Mouse (Mus musculus) lung, postnatal 0 days (tissue): ENCODE measurements around the gene Tpo. TPM values are rescaled to one million over a fixed set of nuclear protein-coding genes. Genes with fewer than 3 reads are reported as not detected.

Source experiments
- ATAC-seq: fragments of 200-750 bp; cut with Nextera tagmentation; 2 replicates; pipeline ENCODE4 v1.8.0; 2017; ENCODE audit warnings: moderate library complexity
- DNase-seq: peaks from one replicate; pipeline ENCODE4 v3.0.0-alpha.2; 2016; ENCODE audit warnings: low spot score
- H3K27ac ChIP-seq: fragments of 300-500 bp; sonication (generic); 2 replicates; pipeline ENCODE4 v1.5.1; 2014; ENCODE audit warnings: antibody characterized with exemption, mild to moderate bottlenecking, low read length, mixed read lengths
- H3K27me3 ChIP-seq: fragments of 300-500 bp; sonication (generic); replicated peaks from 2 replicates; pipeline ENCODE4 v1.6.1; 2014; ENCODE audit warnings: low read length, mixed read lengths; ENCODE audit not compliant: insufficient read depth
- H3K36me3 ChIP-seq: fragments of 300-500 bp; sonication (generic); 2 replicates; pipeline ENCODE4 v1.6.1; 2014; ENCODE audit warnings: low read length, mixed read lengths; ENCODE audit not compliant: insufficient read depth
- H3K4me1 ChIP-seq: fragments of 300-500 bp; sonication (generic); 2 replicates; pipeline ENCODE4 v1.6.1; 2014; ENCODE audit warnings: antibody characterized with exemption, low read depth, low read length, mixed read lengths; ENCODE audit not compliant: insufficient read depth
- H3K4me2 ChIP-seq: fragments of 300-500 bp; sonication (generic); replicated peaks from 2 replicates; pipeline ENCODE4 v1.6.1; 2014; ENCODE audit warnings: low read depth, mild to moderate bottlenecking, low read length, moderate library complexity, mixed read lengths
- H3K4me3 ChIP-seq: fragments of 300-500 bp; sonication (generic); 2 replicates; pipeline ENCODE4 v1.5.1; 2014; ENCODE audit warnings: low read depth, low read length
- H3K9ac ChIP-seq: fragments of 300-500 bp; sonication (generic); replicated peaks from 2 replicates; pipeline ENCODE4 v1.6.1; 2014; ENCODE audit warnings: low read depth, mild to moderate bottlenecking
- H3K9me3 ChIP-seq: fragments of 300-500 bp; sonication (generic); 2 replicates; pipeline ENCODE4 v1.6.1; 2016; ENCODE audit warnings: low read length, mixed read lengths
- CTCF ChIP-seq: IDR thresholded peaks from 2 replicates; pipeline ENCODE4 v1.5.1; 2016; ENCODE audit warnings: antibody characterized with exemption, mild to moderate bottlenecking
- EP300 ChIP-seq: IDR thresholded peaks from 2 replicates; pipeline ENCODE4 v1.6.1; 2016; ENCODE audit warnings: antibody characterized with exemption, mild to moderate bottlenecking, control low read depth
- WGBS: fragments of 180-500 bp; shearing (Covaris S2); extraction: QIAGEN DNeasy Blood & Tissue Kit; methylation state at CpG from one replicate; pipeline ENCODE4 v1.1.7; 2014; 5-methylcytosine and 5-hydroxymethylcytosine counted together
- polyA plus RNA-seq: library from polyadenylated mRNA; unstranded; fragments of >200 nt; fragmentation: Nextera tagmentation; extraction: Ambion mirVana; gene quantifications from 2 replicates; pipeline ENCODE4 v1.2.1, GENCODE M21; 2015

Tpo gene
- polyA plus RNA-seq, 1 experiment from 2014 or later, result not detected

DNA sequence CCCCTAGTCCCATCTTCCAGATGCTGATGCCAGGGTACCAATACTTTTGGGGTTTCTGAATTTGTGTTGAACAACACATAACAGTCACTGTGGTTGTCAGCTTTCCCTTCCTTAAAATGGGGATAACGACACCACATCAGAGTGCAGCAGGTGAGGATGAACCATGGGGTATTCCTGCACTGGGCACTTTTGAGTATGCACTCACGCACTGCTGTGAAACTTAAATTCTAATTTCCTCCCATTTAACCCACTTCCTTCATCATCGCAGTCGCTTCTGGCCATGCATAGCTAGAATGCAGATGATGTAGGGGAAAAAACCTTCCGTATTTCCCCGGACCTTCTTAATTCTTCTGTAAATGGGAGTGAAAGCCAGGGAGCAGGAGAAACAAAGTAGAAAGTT lies 31.6 kb upstream of the Tpo start:
- no peaks in the 10 kb centered on the region for H3K36me3 ChIP-seq
- no peak overlapping the region for H3K4me2 ChIP-seq
- DNase-seq, result no peak
- H3K27ac ChIP-seq, result no peak overlapping the region
- no peak overlapping the region for H3K4me3 ChIP-seq
- no peak for TF ChIP-seq EP300
- TF ChIP-seq CTCF, result no peak
- H3K4me1 ChIP-seq, result no peaks in the 10 kb centered on the region
- no peaks in the 10 kb centered on the region for H3K9me3 ChIP-seq
- no peak for ATAC-seq
- WGBS, result 87% methylated on average over 6 of the region's 6 CpGs
- H3K9ac ChIP-seq, result no peak overlapping the region
- no peaks in the 10 kb centered on the region for H3K27me3 ChIP-seq

DNA sequence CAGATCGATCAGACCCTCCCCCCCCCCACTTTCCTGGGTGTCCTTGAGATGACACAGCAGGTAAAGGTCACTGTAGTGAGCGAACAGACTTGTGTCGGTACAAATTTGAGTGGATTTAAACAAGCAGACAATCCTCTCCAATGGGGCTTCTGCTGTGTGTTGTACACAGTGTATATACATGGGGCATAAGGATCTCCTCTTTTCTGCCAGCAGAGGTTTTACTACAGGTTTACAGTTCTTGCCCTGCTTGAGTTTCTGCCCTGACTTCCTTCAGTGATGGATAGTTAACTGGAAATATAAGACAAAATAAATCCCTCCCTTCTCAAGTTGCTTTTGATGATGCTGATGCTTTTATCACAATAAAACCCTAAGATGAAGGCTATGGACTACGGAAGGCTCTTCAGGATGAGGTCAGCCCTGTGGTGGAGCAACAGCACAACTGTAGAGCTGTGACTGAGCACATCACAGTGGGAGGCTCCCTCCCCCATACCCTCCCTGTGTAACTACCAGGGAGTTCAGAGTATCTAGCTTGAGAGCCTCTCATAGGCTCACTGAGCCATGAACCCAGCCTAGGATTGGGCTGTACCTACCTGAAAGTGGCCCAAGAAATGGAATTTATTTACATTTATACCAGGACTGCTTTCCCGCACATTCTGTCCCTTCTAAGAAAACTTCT lies 29.4 kb upstream of the Tpo start:
- H3K36me3 ChIP-seq, result no peaks in the 10 kb centered on the region

DNA sequence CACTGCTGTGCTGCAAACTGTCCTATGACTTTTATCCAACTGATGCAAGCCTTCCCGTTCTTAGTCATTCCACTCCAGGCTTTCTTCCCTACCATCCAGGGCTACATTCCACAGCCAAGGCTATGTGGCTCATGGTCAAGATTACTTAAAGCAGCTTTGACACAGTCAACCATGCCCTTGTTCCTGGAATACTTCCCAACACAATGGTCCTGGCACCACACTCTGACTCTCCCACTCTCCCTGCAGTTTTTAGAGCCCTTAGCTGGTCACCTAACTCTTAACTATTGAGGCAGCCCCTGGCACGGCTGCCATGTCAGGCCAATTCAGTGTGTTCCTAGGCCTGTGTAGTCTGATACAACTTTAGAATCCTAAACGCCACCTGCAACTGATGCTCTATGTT lies 28.1 kb upstream of the Tpo start:
- no peak for TF ChIP-seq EP300
- TF ChIP-seq CTCF, result no peak
- Histone ChIP-seq H3K27ac (no peak overlapping the region), H3K9ac (no peak overlapping the region), H3K4me3 (no peak overlapping the region), H3K9me3 (no peaks in the 10 kb centered on the region), H3K36me3 (no peaks in the 10 kb centered on the region), H3K4me2 (no peak overlapping the region), H3K27me3 (no peaks in the 10 kb centered on the region), H3K4me1 (no peaks in the 10 kb centered on the region)
- 63% methylated on average over 3 of the region's 3 CpGs for WGBS
- DNase-seq (peak; percentile 31), ATAC-seq (peak; percentile 47)

More for the DNA sequence above, 29.4 kb upstream of the Tpo start:
- no peak overlapping the region for H3K27ac ChIP-seq
- no peaks in the 10 kb centered on the region for H3K27me3 ChIP-seq
- no peak for TF ChIP-seq CTCF
- TF ChIP-seq EP300, result no peak
- DNase-seq (no peak), ATAC-seq (peak; percentile 50)
- H3K4me3 ChIP-seq, result no peak overlapping the region
- H3K9me3 ChIP-seq, result no peaks in the 10 kb centered on the region
- H3K4me2 ChIP-seq, result no peak overlapping the region
- 66% methylated on average over 5 of the region's 5 CpGs for WGBS
- no peaks in the 10 kb centered on the region for H3K4me1 ChIP-seq
- H3K9ac ChIP-seq, result no peak overlapping the region

DNA sequence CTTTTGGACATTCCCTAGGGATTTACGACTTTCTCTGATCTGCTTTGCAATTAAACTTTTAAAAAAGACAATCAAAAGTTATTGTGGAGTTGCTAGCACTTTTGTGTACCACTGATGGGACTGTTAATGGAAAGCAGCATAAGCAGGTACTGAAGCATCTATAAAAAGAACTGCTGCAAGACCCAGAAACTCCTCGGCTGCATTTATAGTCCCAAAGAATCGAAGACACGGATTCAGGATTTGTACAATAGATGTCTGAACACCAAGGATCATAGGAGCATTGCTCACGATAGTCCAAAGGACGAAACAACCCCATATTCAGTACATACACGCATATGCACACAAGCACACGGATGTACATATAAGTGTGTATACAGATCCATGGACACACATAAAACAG lies 27.4 kb upstream of the Tpo start:
- no peak overlapping the region for H3K4me3 ChIP-seq
- TF ChIP-seq CTCF, result no peak
- TF ChIP-seq EP300, result no peak
- H3K9ac ChIP-seq, result no peak overlapping the region
- H3K4me2 ChIP-seq, result no peak overlapping the region
- 76% methylated on average over 8 of the region's 8 CpGs for WGBS
- DNase-seq (no peak), ATAC-seq (no peak)
- no peaks in the 10 kb centered on the region for H3K27me3 ChIP-seq
- H3K36me3 ChIP-seq, result no peaks in the 10 kb centered on the region
- no peaks in the 10 kb centered on the region for H3K9me3 ChIP-seq
- H3K27ac ChIP-seq, result no peak overlapping the region
- no peaks in the 10 kb centered on the region for H3K4me1 ChIP-seq

DNA sequence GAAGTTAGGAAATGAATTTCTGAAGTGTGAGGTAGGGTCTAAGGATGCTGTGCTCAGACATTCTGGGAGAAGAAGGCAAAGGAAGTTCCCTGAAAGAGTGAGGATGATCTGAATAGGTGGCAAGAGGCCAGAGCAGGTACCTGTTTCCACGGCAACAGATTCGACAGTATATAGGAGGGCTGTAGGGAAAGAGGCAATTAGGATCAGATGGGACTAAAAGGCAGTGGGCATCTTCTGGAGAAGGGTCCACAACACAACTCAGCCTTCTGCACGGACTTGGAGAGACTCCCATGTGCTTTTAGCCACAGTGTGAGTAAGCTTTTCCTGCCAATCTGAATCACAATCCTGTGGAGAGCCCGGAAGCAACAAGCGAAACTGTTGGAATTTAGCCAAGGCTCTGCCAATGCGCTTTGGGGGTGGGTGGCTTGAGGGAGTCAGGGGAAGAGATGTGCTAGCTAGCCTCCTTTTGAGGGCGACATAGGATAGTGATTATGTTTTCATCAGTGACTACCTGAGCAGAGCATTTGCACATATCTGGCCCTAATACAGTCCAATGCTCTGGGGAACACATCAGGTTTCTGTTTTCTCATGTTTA lies 21.8 kb upstream of the Tpo start:
- no peak overlapping the region for H3K9ac ChIP-seq
- no peak overlapping the region for H3K4me3 ChIP-seq
- 51% methylated on average over 7 of the region's 7 CpGs for WGBS
- H3K4me1 ChIP-seq, result no peaks in the 10 kb centered on the region
- ATAC-seq (no peak), DNase-seq (no peak)
- TF ChIP-seq CTCF, result no peak
- TF ChIP-seq EP300, result no peak
- H3K27me3 ChIP-seq, result no peaks in the 10 kb centered on the region
- H3K9me3 ChIP-seq, result no peaks in the 10 kb centered on the region
- H3K36me3 ChIP-seq, result no peaks in the 10 kb centered on the region
- H3K4me2 ChIP-seq, result no peak overlapping the region
- no peak overlapping the region for H3K27ac ChIP-seq

DNA sequence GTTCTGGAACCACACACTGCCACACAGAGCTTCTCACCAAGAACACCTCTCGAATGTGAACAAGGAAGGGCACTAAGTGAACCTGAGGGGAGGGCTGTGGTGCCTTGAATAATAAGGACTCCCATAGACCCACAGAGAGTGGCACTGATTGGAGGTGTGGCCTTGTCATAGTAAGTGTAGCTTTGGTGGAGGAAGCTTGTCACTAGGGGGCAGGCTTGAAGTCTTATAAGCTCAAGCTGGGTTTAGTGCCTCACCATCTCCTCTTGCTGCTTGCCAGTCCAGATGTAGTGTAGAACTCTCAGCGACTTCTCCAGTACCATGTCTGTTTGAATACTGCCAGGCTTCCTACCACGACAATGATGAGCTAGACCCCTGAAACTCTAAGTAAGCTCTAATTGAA lies 9.7 kb upstream of the Tpo start:
- H3K27me3 ChIP-seq, result no peaks in the 10 kb centered on the region
- no peak overlapping the region for H3K9ac ChIP-seq
- no peaks in the 10 kb centered on the region for H3K4me1 ChIP-seq
- H3K4me3 ChIP-seq, result no peak overlapping the region
- WGBS, result 48% methylated on average over 3 of the region's 3 CpGs
- ATAC-seq (no peak), DNase-seq (peak; percentile 29)
- no peaks in the 10 kb centered on the region for H3K36me3 ChIP-seq
- no peak overlapping the region for H3K4me2 ChIP-seq
- no peaks in the 10 kb centered on the region for H3K9me3 ChIP-seq
- TF ChIP-seq CTCF, result peak; percentile 50
- no peak for TF ChIP-seq EP300
- no peak overlapping the region for H3K27ac ChIP-seq

DNA sequence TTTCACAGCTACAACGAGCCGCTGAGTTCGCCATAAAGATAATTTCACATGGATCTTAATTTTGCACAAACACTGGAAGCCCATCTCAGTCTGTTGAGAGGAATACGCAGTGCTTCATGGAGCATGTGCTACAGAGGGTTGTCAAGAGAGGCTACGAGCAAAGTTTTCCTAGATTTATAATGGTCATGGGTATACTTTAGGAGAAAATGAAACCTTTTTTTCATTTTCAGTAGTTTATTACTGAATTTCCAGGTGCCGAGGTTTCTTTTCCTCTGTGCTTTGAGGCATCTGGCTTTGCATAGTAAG lies 3.1 kb downstream of the Tpo start:
- WGBS, result 73% methylated on average over 6 of the region's 6 CpGs
- TF ChIP-seq CTCF, result no peak
- no peak for TF ChIP-seq EP300
- Histone ChIP-seq H3K9me3 (no peaks in the 10 kb centered on the region), H3K27me3 (no peaks in the 10 kb centered on the region; the same call in 1 of the 2 replicates), H3K9ac (no peak overlapping the region), H3K36me3 (no peaks in the 10 kb centered on the region), H3K4me3 (no peak overlapping the region), H3K4me2 (no peak overlapping the region), H3K27ac (no peak overlapping the region), H3K4me1 (no peaks in the 10 kb centered on the region)
- ATAC-seq (no peak), DNase-seq (no peak)
